Mouse (Mus musculus) kidney, adult 2 months (tissue): ENCODE data around the gene Olfr1080.

ENCODE experiments used
- CTCF ChIP-seq: fragments of 200-500 bp; conservative IDR thresholded peaks from 2 replicates; pipeline ENCODE4 v1.5.1; 2011; ENCODE audit warnings: low read depth, mild to moderate bottlenecking, control low read depth, low read length, moderate library complexity, mixed read lengths; ENCODE audit not compliant: insufficient read depth, insufficient read length
- POLR2A ChIP-seq: fragments of 200-500 bp; IDR thresholded peaks from one replicate; pipeline ENCODE4 v1.6.1; 2011; ENCODE audit warnings: low read depth, low read length, control low read depth

GRCm38 (mm10) chr2:86508161-86508560 is 49.9 kb downstream of the Olfr1080 start, which contains the start of gene Olfr1076:
- no peak for TF ChIP-seq CTCF
- TF ChIP-seq POLR2A, result no peak
